Mouse (Mus musculus): Measurements from ENCODE around the gene Ostm1. TPM values are rescaled to one million over a fixed set of nuclear protein-coding genes. Genes with fewer than 3 reads are reported as not detected.

The Ostm1 gene
- polyA plus RNA-seq, 1 experiment from 2014 or later = 12.2 TPM

DNA sequence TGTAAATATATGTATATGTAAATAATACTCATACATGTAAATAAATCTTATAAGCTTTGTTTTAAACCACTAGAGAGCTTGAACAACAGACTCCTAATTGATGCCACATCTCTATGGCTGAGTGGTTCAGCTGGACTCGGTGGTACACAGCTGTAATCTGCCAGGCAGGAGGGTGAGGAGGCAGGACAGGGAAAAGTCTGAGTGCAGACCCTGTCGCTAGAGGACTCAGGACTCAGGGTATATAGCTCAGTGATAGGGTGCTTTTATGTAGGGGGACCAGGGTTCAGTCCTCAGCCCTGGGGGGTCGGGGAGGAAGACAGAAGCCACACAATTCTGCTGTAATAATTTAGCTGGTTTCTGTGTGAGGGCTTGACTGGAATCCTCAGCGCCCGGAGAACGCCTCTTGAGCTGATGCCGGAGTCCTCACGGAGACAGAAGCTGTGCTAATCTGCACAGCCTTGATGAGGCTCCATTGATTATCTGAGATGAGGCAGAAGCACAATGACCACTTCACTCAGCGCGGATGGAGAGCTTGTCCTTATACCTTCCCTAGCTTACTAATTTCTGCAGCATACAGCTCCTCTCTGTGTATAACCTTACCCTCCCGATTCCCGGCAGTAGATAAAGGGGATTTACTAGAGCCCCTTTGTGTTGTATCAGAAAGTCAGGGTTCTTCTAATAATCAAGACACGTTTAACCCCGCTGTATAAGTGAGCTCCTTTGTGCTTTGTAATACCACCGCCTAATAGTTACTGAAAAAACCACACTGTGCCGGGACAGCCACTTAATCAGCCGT lies 106.8 kb downstream of the Ostm1 start:
- 81% methylated on average over 17 of the region's 17 CpGs for WGBS (ENCODE audit: insufficient replicate concordance)
- Histone ChIP-seq H3K4me3 (replicated peaks) (no peak overlapping the region), H3K27ac (replicated peaks) (no peak overlapping the region), H3K9me3 (replicated peaks) (no peaks in the 10 kb centered on the region), H3K36me3 (replicated peaks) (0 out of 2 replicates have a peak, but pooled peaks cover 5% of the 10 kb centered on the region), H3K4me1 (replicated peaks) (peaks cover 3% of the 10 kb centered on the region), H3K9ac (no peak overlapping the region), H3K27me3 (no peaks in the 10 kb centered on the region), H3K4me2 (no peak overlapping the region)
- ATAC-seq (ENCODE audit: insufficient read depth) = no peak

- peaks cover 3% of the 10 kb centered on the region for H3K4me1 ChIP-seq (replicated peaks)
- ATAC-seq (ENCODE audit: insufficient read depth) = no peak
- no peaks in the 10 kb centered on the region for H3K9me3 ChIP-seq (replicated peaks)
- no peak overlapping the region for H3K4me2 ChIP-seq
- WGBS (ENCODE audit: insufficient replicate concordance) = 85% methylated on average over 2 of the region's 2 CpGs
- H3K27ac ChIP-seq (replicated peaks) = no peak overlapping the region
- peaks cover 1% of the 10 kb centered on the region; the same call in 1 of the 2 replicates for H3K36me3 ChIP-seq (replicated peaks)
- H3K27me3 ChIP-seq = no peaks in the 10 kb centered on the region
- H3K9ac ChIP-seq = no peak overlapping the region
- no peak overlapping the region for H3K4me3 ChIP-seq (replicated peaks)
Observed at GRCm38 (mm10) chr10:42691051-42691450, 107.4 kb downstream of the Ostm1 start.

- peaks cover 7% of the 10 kb centered on the region; the same call in 1 of the 2 replicates for H3K36me3 ChIP-seq (replicated peaks)
- H3K4me3 ChIP-seq (replicated peaks) = no peak overlapping the region
- WGBS (ENCODE audit: insufficient replicate concordance) = 57% methylated on average over 2 of the region's 2 CpGs
- ATAC-seq (ENCODE audit: insufficient read depth) = no peak
- H3K4me1 ChIP-seq (replicated peaks) = peaks cover 4% of the 10 kb centered on the region
- H3K27me3 ChIP-seq = no peaks in the 10 kb centered on the region
- H3K9ac ChIP-seq = no peak overlapping the region
- no peak overlapping the region for H3K4me2 ChIP-seq
- H3K9me3 ChIP-seq (replicated peaks) = no peaks in the 10 kb centered on the region
- no peak overlapping the region for H3K27ac ChIP-seq (replicated peaks)
Observed at GRCm38 (mm10) chr10:42692095-42692494, 108.5 kb downstream of the Ostm1 start.

DNA sequence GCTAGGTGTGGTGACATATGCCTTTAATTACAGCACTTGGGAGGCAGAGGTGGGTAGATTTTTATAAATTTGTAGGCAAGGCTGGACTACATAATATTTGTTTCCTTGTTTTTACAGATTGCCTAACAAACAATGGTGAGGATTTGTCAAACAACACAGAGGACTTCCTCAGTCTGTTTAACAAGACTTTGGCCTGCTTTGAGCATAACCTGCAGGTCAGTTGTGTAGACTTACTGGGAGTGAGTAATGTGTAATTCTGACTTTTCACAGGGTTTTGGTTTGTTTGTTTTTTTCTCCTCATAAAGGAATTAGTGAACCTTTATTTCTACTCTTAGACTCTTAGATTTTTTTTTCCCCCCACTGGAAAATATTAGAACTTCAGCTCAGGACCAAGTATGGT lies 109.2 kb downstream of the Ostm1 start:
- Histone ChIP-seq H3K4me1 (replicated peaks) (peaks cover 6% of the 10 kb centered on the region; the same call in 1 of the 2 replicates), H3K4me2 (no peak overlapping the region), H3K9ac (no peak overlapping the region), H3K9me3 (replicated peaks) (no peaks in the 10 kb centered on the region), H3K27me3 (no peaks in the 10 kb centered on the region), H3K4me3 (replicated peaks) (no peak overlapping the region), H3K36me3 (replicated peaks) (peaks cover 10% of the 10 kb centered on the region; the same call in 1 of the 2 replicates), H3K27ac (replicated peaks) (no peak overlapping the region)
- ATAC-seq (ENCODE audit: insufficient read depth) = no peak

GRCm38 (mm10) chr10:42693482-42693881 lies 109.9 kb downstream of the Ostm1 start:
- Histone ChIP-seq H3K4me1 (replicated peaks) (peaks cover 6% of the 10 kb centered on the region; the same call in 1 of the 2 replicates), H3K4me3 (replicated peaks) (no peak overlapping the region), H3K36me3 (replicated peaks) (peaks cover 15% of the 10 kb centered on the region), H3K27ac (replicated peaks) (no peak overlapping the region), H3K4me2 (no peak overlapping the region), H3K9ac (no peak overlapping the region), H3K9me3 (replicated peaks) (no peaks in the 10 kb centered on the region), H3K27me3 (no peaks in the 10 kb centered on the region)
- 77% methylated on average over 2 of the region's 2 CpGs for WGBS (ENCODE audit: insufficient replicate concordance)
- no peak for ATAC-seq (ENCODE audit: insufficient read depth)

DNA sequence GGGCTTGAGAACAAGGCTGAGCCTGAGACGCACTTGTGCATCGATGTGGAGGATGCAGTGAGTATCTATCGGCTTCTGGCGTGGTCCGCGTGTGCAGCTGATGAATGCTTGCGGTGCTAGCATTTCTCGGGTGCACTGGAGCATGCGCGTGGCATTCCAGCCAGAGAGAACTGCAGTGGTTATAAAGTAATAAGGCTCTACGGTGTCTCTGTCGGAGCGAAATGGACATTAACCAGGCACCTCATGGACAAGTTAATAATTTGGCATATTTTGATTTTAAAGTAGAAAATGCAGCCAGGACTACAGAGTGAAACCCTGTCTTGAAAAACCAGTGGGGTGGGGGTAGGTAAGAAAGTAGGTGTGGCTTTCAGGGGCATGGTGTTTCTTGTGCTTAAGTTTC lies 112.7 kb downstream of the Ostm1 start:
- peaks cover 6% of the 10 kb centered on the region; the same call in 1 of the 2 replicates for H3K4me1 ChIP-seq (replicated peaks)
- H3K36me3 ChIP-seq (replicated peaks) = peaks cover 33% of the 10 kb centered on the region
- 89% methylated on average over 13 of the region's 13 CpGs for WGBS (ENCODE audit: insufficient replicate concordance)
- H3K4me3 ChIP-seq (replicated peaks) = no peak overlapping the region
- no peak overlapping the region for H3K4me2 ChIP-seq
- H3K27me3 ChIP-seq = no peaks in the 10 kb centered on the region
- H3K27ac ChIP-seq (replicated peaks) = no peak overlapping the region
- H3K9ac ChIP-seq = no peak overlapping the region
- no peak for ATAC-seq (ENCODE audit: insufficient read depth)
- no peaks in the 10 kb centered on the region for H3K9me3 ChIP-seq (replicated peaks)

DNA sequence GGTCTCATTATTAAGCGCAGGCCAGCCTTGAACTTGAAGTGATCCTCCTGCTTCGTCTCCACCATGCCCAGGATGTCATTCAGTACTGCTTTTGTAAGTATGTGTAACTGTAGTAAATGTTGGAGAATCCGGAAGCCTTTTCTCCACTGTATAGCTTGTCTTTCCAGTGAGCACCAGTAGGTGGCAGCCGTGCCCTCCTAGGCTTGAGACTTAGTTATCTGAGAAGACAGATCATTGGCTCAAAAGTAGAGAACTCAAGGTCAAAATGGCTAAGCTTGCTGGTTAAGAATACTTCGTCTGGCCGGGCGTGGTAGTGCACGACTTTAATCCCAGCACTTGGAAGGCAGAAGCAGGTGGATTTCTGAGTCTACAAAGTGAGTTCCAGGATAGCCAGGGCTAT lies 113.4 kb downstream of the Ostm1 start:
- Histone ChIP-seq H3K27me3 (no peaks in the 10 kb centered on the region), H3K27ac (replicated peaks) (no peak overlapping the region), H3K9ac (no peak overlapping the region), H3K9me3 (replicated peaks) (no peaks in the 10 kb centered on the region), H3K4me2 (no peak overlapping the region), H3K4me3 (replicated peaks) (no peak overlapping the region), H3K36me3 (replicated peaks) (peaks cover 36% of the 10 kb centered on the region), H3K4me1 (replicated peaks) (peaks cover 6% of the 10 kb centered on the region; the same call in 1 of the 2 replicates)
- no peak for ATAC-seq (ENCODE audit: insufficient read depth)
- WGBS (ENCODE audit: insufficient replicate concordance) = 24% methylated on average over 8 of the region's 8 CpGs

DNA sequence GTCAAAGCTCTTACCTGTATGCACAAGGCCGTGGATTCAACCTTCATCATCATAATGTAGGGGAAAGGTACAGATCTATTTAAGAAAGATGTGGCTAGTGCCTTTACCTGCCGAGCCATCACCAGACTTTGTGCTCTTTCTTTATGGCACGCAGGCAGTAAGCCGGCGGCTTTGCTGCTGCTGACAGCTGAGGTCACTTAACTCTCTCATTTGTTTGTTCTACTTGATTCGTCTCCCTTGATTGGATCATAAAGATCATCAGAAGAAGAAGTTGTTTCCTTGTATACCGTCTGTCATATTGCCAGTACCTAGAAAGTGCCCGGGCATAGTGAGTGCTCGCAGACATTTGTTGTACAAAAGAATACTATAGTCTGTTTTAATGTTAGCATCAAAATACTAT lies 114.8 kb downstream of the Ostm1 start:
- 80% methylated on average over 9 of the region's 9 CpGs for WGBS (ENCODE audit: insufficient replicate concordance)
- Histone ChIP-seq H3K36me3 (replicated peaks) (peaks cover 45% of the 10 kb centered on the region), H3K9me3 (replicated peaks) (no peaks in the 10 kb centered on the region), H3K4me3 (replicated peaks) (no peak overlapping the region), H3K4me1 (replicated peaks) (peaks cover 6% of the 10 kb centered on the region; the same call in 1 of the 2 replicates), H3K27me3 (no peaks in the 10 kb centered on the region), H3K27ac (replicated peaks) (no peak overlapping the region), H3K9ac (no peak overlapping the region), H3K4me2 (no peak overlapping the region)
- ATAC-seq (ENCODE audit: insufficient read depth) = no peak

DNA sequence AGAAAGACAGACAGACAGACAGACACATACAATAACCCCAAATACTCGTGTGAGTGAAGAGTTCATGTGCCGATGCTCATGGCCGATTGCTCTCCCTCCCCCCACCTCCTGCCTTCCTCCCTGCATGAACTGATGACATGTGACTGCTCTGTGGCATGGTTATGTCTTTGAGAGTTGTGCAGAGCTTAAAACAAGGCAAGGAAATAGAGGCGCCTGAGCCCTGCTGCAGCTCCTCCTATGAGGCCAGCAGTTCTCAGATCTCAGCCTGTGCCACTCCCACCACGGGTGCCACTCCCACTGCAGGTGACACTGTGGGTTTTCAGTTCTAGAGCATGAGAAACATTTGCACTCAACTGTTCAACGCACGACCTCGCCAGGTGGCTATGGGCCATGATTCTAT lies 115.4 kb downstream of the Ostm1 start:
- Histone ChIP-seq H3K27ac (replicated peaks) (no peak overlapping the region), H3K27me3 (no peaks in the 10 kb centered on the region), H3K36me3 (replicated peaks) (peaks cover 49% of the 10 kb centered on the region), H3K4me2 (no peak overlapping the region), H3K4me1 (replicated peaks) (peaks cover 6% of the 10 kb centered on the region; the same call in 1 of the 2 replicates), H3K4me3 (replicated peaks) (no peak overlapping the region), H3K9me3 (replicated peaks) (no peaks in the 10 kb centered on the region), H3K9ac (no peak overlapping the region)
- 81% methylated on average over 8 of the region's 8 CpGs for WGBS (ENCODE audit: insufficient replicate concordance)
- ATAC-seq (ENCODE audit: insufficient read depth) = no peak

GRCm38 (mm10) chr10:42702111-42702510 lies 118.5 kb downstream of the Ostm1 start:
- Histone ChIP-seq H3K4me1 (replicated peaks) (peaks cover 3% of the 10 kb centered on the region; the same call in 1 of the 2 replicates), H3K4me3 (replicated peaks) (no peak overlapping the region), H3K4me2 (no peak overlapping the region), H3K27me3 (no peaks in the 10 kb centered on the region), H3K9me3 (replicated peaks) (no peaks in the 10 kb centered on the region), H3K36me3 (replicated peaks) (peaks cover 49% of the 10 kb centered on the region), H3K27ac (replicated peaks) (no peak overlapping the region), H3K9ac (no peak overlapping the region)
- WGBS (ENCODE audit: insufficient replicate concordance) = 80% methylated on average over 2 of the region's 2 CpGs
- no peak for ATAC-seq (ENCODE audit: insufficient read depth)

DNA sequence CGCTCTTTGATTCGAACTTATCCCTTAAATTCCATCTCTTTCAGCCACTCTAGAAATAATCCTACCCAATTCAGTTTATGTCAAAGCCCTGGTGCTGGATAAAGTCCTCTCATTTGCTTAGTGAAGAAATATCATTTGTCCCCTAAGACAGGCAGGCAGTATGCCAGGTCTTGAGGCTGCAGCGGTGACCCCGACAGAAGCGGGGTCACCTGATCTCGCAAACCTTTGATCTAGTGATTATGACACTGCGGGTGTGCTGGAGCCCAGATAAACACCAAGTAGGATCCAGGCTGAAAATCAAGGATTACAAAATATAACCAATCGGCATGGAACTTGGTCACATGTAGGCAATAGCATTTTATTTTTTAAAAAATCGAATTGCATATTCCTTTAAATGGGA lies 131.1 kb downstream of the Ostm1 start:
- ATAC-seq (ENCODE audit: insufficient read depth) = no peak
- H3K36me3 ChIP-seq (replicated peaks) = no peaks in the 10 kb centered on the region
- H3K4me3 ChIP-seq (replicated peaks) = no peak overlapping the region
- H3K4me2 ChIP-seq = peak overlapping the region; percentile 51
- peaks cover 35% of the 10 kb centered on the region for H3K27me3 ChIP-seq
- no peak overlapping the region for H3K27ac ChIP-seq (replicated peaks)
- WGBS (ENCODE audit: insufficient replicate concordance) = 22% methylated on average over 9 of the region's 9 CpGs
- H3K4me1 ChIP-seq (replicated peaks) = no peaks in the 10 kb centered on the region
- H3K9me3 ChIP-seq (replicated peaks) = no peaks in the 10 kb centered on the region
- no peak overlapping the region for H3K9ac ChIP-seq
